In the genomic region with DNA sequence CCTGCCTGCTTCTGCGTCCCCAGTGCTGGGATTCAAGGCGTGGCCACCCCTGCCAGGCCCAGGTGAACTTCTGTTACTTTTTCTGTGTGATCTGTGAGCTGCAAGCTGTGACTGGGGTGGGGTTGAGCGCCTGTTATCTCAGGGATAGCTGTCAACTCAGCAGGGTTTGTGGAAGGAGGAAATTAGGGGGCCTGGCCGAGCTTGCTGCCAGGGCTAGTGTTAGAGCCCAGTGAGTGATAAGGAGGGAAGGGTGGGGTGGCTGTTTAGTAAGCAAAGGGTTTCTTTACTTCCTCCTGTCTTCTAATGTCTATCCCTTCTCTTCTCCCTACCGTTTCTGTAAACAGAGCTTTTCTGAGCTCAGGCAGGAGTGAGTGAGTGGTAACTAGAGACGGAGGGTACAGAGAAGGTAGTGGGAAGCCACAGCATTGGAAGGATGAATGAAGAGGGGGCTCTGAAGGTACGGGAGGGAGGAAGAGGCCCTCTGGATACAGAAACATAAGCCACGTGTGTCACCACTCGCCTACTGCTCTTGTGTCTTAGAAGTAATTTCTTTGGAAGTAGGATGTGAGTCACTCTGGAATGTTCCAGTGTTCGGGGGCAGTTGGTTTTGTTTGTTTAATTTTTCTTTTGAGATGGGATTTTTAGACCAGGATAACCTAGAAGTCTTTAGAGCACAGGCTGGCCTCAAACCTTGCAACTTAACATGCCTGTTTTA, we compare ENCODE assay signal across 11 mouse cellular contexts. TPM values are rescaled to one million over a fixed set of nuclear protein-coding genes. Genes with fewer than 3 reads are reported as not detected.
DNase-seq lines count a peak whose midpoint lies in the region; ATAC-seq and TF ChIP-seq lines count a peak whose summit lies in the region.
"Had no signal": no experiment of that assay in that cellular context is flagged by ENCODE, and none has a peak within 500 bp of the region (broad histone marks: within the 10 kb centered on the region; RNA-seq: fewer than 3 reads in every experiment).

No protein-coding gene starts in this region.

- 60% methylated on average over 10 of the region's 10 CpGs for WGBS in kidney, adult 2 months
- WGBS in liver, embryonic 11.5 days, result 15% methylated on average over 10 of the region's 10 CpGs
- 77% methylated on average over 10 of the region's 10 CpGs for WGBS in midbrain, postnatal 0 days

- no peaks in the 10 kb centered on the region for H3K27me3 ChIP-seq in kidney, adult 2 months (replicated peaks; ENCODE audit: control insufficient read depth, insufficient read depth, low read length)
- H3K27me3 ChIP-seq in liver, embryonic 11.5 days (replicated peaks; ENCODE audit: control insufficient read depth, insufficient read depth, low read length), result no peaks in the 10 kb centered on the region
- no peaks in the 10 kb centered on the region for H3K27me3 ChIP-seq in myocyte (ENCODE audit: control insufficient read depth, insufficient read depth, insufficient read length)
- H3K27me3 ChIP-seq in midbrain, postnatal 0 days (ENCODE audit: insufficient read depth, low read length), result no peaks in the 10 kb centered on the region
- H3K27me3 ChIP-seq: neural tube, embryonic 12.5 days had no signal

- no peaks in the 10 kb centered on the region for H3K79me2 ChIP-seq in myocyte (ENCODE audit: control insufficient read depth, insufficient read depth)

- TF ChIP-seq CTCF in kidney, adult 2 months (conservative IDR thresholded peaks at IDR 0.05; ENCODE audit: insufficient read depth, insufficient read length, low read depth, low read length), result no peak
- no peak for TF ChIP-seq CTCF in midbrain, postnatal 0 days (IDR thresholded peaks at IDR 0.05)

- peak overlapping the region; percentile 61 for H3K4me2 ChIP-seq in liver, embryonic 11.5 days
- peak overlapping the region; percentile 26 for H3K4me2 ChIP-seq in myocyte (ENCODE audit: low read depth)
- H3K4me2 ChIP-seq in midbrain, postnatal 0 days (ENCODE audit: low read depth, low read length, poor library complexity, severe bottlenecking), result no peak overlapping the region
- H3K4me2 ChIP-seq: neural tube, embryonic 12.5 days had no signal

- peaks cover 2% of the 10 kb centered on the region; the same call in 1 of the 2 replicates for H3K4me1 ChIP-seq in kidney, adult 2 months (ENCODE audit: control insufficient read depth, insufficient read depth, low read length)
- H3K4me1 ChIP-seq in liver, embryonic 11.5 days (replicated peaks; ENCODE audit: control insufficient read depth, insufficient read depth, low read length), result peaks cover 35% of the 10 kb centered on the region
- H3K4me1 ChIP-seq in midbrain, postnatal 0 days (ENCODE audit: insufficient read depth, low read length), result no peaks in the 10 kb centered on the region

- H3K9me3 ChIP-seq in liver, embryonic 11.5 days (ENCODE audit: control insufficient read depth, low read length), result no peaks in the 10 kb centered on the region
- H3K9me3 ChIP-seq in midbrain, postnatal 0 days (ENCODE audit: low read length), result no peaks in the 10 kb centered on the region
- H3K9me3 ChIP-seq: neural tube, embryonic 12.5 days had no signal

- no peak for TF ChIP-seq POLR2A in kidney, adult 2 months (IDR thresholded peaks at IDR 0.05; ENCODE audit: low read depth, low read length)
- TF ChIP-seq POLR2A in myocyte (IDR thresholded peaks at IDR 0.05; ENCODE audit: insufficient read length, low read depth), result no peak

- peak; percentile 27 for DNase-seq in kidney, adult 2 months
- no peak for DNase-seq in kidney, adult 18-20 months
- peak; percentile 69 for DNase-seq in liver, embryonic 11.5 days (ENCODE audit: low spot score)
- DNase-seq in cerebellum, postnatal 10 days, result no peak
- no peak for DNase-seq in urinary bladder, postnatal 36 days (ENCODE audit: low spot score in 2 of 2)
- DNase-seq in midbrain, postnatal 0 days (ENCODE audit: low spot score), result no peak
- DNase-seq: gastrocnemius, postnatal 25 days; right cerebral cortex, postnatal 4 days had no signal

- peak overlapping the region; percentile 61 for H3K27ac ChIP-seq in kidney, adult 2 months (ENCODE audit: insufficient read depth, low read depth, low read length)
- peak overlapping the region; percentile 89 for H3K27ac ChIP-seq in liver, embryonic 11.5 days (ENCODE audit: low read depth, low read length)
- H3K27ac ChIP-seq in midbrain, postnatal 0 days (ENCODE audit: low read depth, low read length), result no peak overlapping the region
- H3K27ac ChIP-seq: neural tube, embryonic 12.5 days had no signal

- no peaks in the 10 kb centered on the region for H3K36me3 ChIP-seq in kidney, adult 2 months (ENCODE audit: control insufficient read depth, insufficient read depth, low read length)
- H3K36me3 ChIP-seq in liver, embryonic 11.5 days (ENCODE audit: control insufficient read depth, insufficient read depth, low read length), result peaks cover 3% of the 10 kb centered on the region; the same call in 1 of the 2 replicates
- H3K36me3 ChIP-seq in myocyte (ENCODE audit: control insufficient read depth, insufficient read depth), result no peaks in the 10 kb centered on the region
- no peaks in the 10 kb centered on the region for H3K36me3 ChIP-seq in midbrain, postnatal 0 days (ENCODE audit: insufficient read depth, low read length)

- peak overlapping the region; percentile 56 for H3K9ac ChIP-seq in liver, embryonic 11.5 days (ENCODE audit: low read depth, low read length)
- H3K9ac ChIP-seq in midbrain, postnatal 0 days (replicated peaks; ENCODE audit: low read length, poor library complexity, severe bottlenecking), result no peak overlapping the region
- H3K9ac ChIP-seq: neural tube, embryonic 12.5 days had no signal

- no peak overlapping the region for H3K4me3 ChIP-seq in kidney, adult 2 months (ENCODE audit: insufficient read depth, low read depth, low read length)
- peak overlapping the region; percentile 21 for H3K4me3 ChIP-seq in liver, embryonic 11.5 days (ENCODE audit: low read depth, low read length)
- H3K4me3 ChIP-seq in myocyte, result no peak overlapping the region
- H3K4me3 ChIP-seq in midbrain, postnatal 0 days (ENCODE audit: low read depth, low read length), result no peak overlapping the region
- H3K4me3 ChIP-seq: neural tube, embryonic 12.5 days had no signal

- H3ac ChIP-seq in myocyte (ENCODE audit: control insufficient read depth, insufficient read length), result no peak overlapping the region

- ATAC-seq in common myeloid progenitor, adult 5-6 weeks (replicated peaks; ENCODE audit: low read depth, poor library complexity, severe bottlenecking), result peak; percentile 97
- peak; percentile 98 for ATAC-seq in liver, embryonic 11.5 days (replicated peaks; ENCODE audit: low FRiP score)
- no peak for ATAC-seq in midbrain, postnatal 0 days (ENCODE audit: low FRiP score)

TF ChIP-seq in myocyte, 11 proteins besides CTCF, POLR2A, EP300 and RAD21:
- no peak for TF ChIP-seq MYOD1 (IDR thresholded peaks at IDR 0.05; ENCODE audit: control insufficient read depth in 1 of 3, insufficient read length in 2 of 3, low read depth in 2 of 3)
- no peak for TF ChIP-seq MAX (IDR thresholded peaks at IDR 0.05; ENCODE audit: low read depth)
- no peak for TF ChIP-seq USF1 (IDR thresholded peaks at IDR 0.05; ENCODE audit: low read depth)
- TF ChIP-seq CEBPB (IDR thresholded peaks at IDR 0.05; ENCODE audit: insufficient read depth, poor library complexity, severe bottlenecking), result no peak
- TF ChIP-seq E2F4 (IDR thresholded peaks at IDR 0.05; ENCODE audit: insufficient read depth), result no peak
- no peak for TF ChIP-seq SRF (IDR thresholded peaks at IDR 0.05; ENCODE audit: control insufficient read depth, insufficient read length, low read depth)
- no peak for TF ChIP-seq MYOG (IDR thresholded peaks at IDR 0.05; ENCODE audit: control insufficient read depth in 1 of 3, insufficient read depth in 1 of 3, insufficient read length in 2 of 3, low read depth in 2 of 3)
- TF ChIP-seq POLR2AphosphoS2 (IDR thresholded peaks at IDR 0.05; ENCODE audit: insufficient read length, low read depth), result no peak
- no peak for TF ChIP-seq TCF12 (IDR thresholded peaks at IDR 0.05; ENCODE audit: insufficient read depth, poor library complexity, severe bottlenecking)
- TF ChIP-seq REST (IDR thresholded peaks at IDR 0.05; ENCODE audit: insufficient read depth, insufficient read length), result no peak
- TF ChIP-seq TCF3 (IDR thresholded peaks at IDR 0.05; ENCODE audit: insufficient read length, low read depth), result no peak

RNA-seq across cellular contexts. Expression of a gene that starts 12.2 kb away (rescaled TPM):
- 2.3 TPM in 2 replicates for polyA plus RNA-seq in kidney, adult 2 months (2012; rRNA removed)
- total RNA-seq in common myeloid progenitor, adult 5-6 weeks (2017), result 1.8 and 2.7 TPM in 2 replicates
- 5.5 and 6.4 TPM in 2 replicates for polyA plus RNA-seq in liver, embryonic 11.5 days (2014; fragmentation: Nextera tagmentation; extraction: Ambion mirVana)
- 1.7 TPM for polyA plus RNA-seq in myocyte (2012; fragmentation: generic; extraction: Trizol)
- 3.1 and 3.5 TPM in 2 replicates for total RNA-seq in midbrain, postnatal 0 days (2014; rRNA removed)
- polyA plus RNA-seq in midbrain, postnatal 0 days (2015; fragmentation: Nextera tagmentation; extraction: Ambion mirVana), result 1.2 and 1.4 TPM in 2 replicates

RNA-seq across cellular contexts. Expression of a gene that starts 12.4 kb away (rescaled TPM):
- 11.2 and 12.2 TPM in 2 replicates for polyA plus RNA-seq in kidney, adult 2 months (2012; rRNA removed)
- total RNA-seq in common myeloid progenitor, adult 5-6 weeks (2017), result 6.0 and 14.7 TPM in 2 replicates
- 18.9 and 19.7 TPM in 2 replicates for polyA plus RNA-seq in liver, embryonic 11.5 days (2014; fragmentation: Nextera tagmentation; extraction: Ambion mirVana)
- polyA plus RNA-seq in myocyte (2012; fragmentation: generic; extraction: Trizol), result 16.8 TPM
- total RNA-seq in midbrain, postnatal 0 days (2014; rRNA removed), result 38.2 and 57.3 TPM in 2 replicates
- polyA plus RNA-seq in midbrain, postnatal 0 days (2015; fragmentation: Nextera tagmentation; extraction: Ambion mirVana), result 38.6 and 39.3 TPM in 2 replicates

Comparison
In these comparisons a context has a peak if more than half of its experiments do, and no peak if none do; other contexts are left out.
1. DNase-seq: peak in kidney, adult 2 months (single experiment) and liver, embryonic 11.5 days (single experiment); none in kidney, adult 18-20 months (single experiment), cerebellum, postnatal 10 days (0 of 2), urinary bladder, postnatal 36 days (0 of 2) and midbrain, postnatal 0 days (single experiment).